Mouse (Mus musculus) cerebellum, adult 2 months (tissue): ENCODE data around the gene 4931428L18Rik.

Experiments used
- CTCF ChIP-seq: fragments of 200-500 bp; IDR thresholded peaks from 2 replicates; pipeline ENCODE4 v1.5.1; 2011; ENCODE audit warnings: low read depth, mild to moderate bottlenecking, control low read depth, low read length, moderate library complexity, borderline replicate concordance; ENCODE audit not compliant: insufficient read depth
- POLR2A ChIP-seq: fragments of 200-500 bp; IDR thresholded peaks from 2 replicates; pipeline ENCODE4 v1.6.1; 2011; ENCODE audit warnings: low read length, control low read depth, borderline replicate concordance; ENCODE audit not compliant: insufficient read depth

- TF ChIP-seq CTCF (no peak), POLR2A (no peak)
Observed at GRCm38 (mm10) chr1:31164527-31165189, 57.8 kb downstream of the 4931428L18Rik start.
